In genomic region chr9:27670032-27670740, GRCm38 (mm10) we compare ENCODE assay signal across 21 mouse cellular contexts.
A peak's percentile ranks its signal among the peaks of the same experiment; 100 is the strongest.
DNase-seq lines count a peak whose midpoint lies in the region; ATAC-seq lines count a peak whose summit lies in the region.
"Had no signal": no experiment of that assay in that cellular context is flagged by ENCODE, and none has a peak within 500 bp of the region (broad histone marks: within the 10 kb centered on the region; RNA-seq: fewer than 3 reads in every experiment).

No protein-coding gene starts in this region.

- H3K27ac ChIP-seq in forebrain, embryonic 11.5 days (ENCODE audit: low read depth, low read length): peak overlapping the region; percentile 20; the same call in 1 of the 2 replicates
- H3K27ac ChIP-seq in hindbrain, embryonic 13.5 days: 0 out of 2 replicates have a peak overlapping the region, but pooled peaks have one; percentile 6
- H3K27ac ChIP-seq: embryonic facial prominence, embryonic 13.5 days; heart, embryonic 10.5 days; kidney, postnatal 0 days; limb, embryonic 12.5 days; liver, embryonic 12.5 days had no signal

- no peaks in the 10 kb centered on the region for H3K9me3 ChIP-seq in forebrain, embryonic 11.5 days (ENCODE audit: control insufficient read depth, low read length)
- H3K9me3 ChIP-seq in hindbrain, embryonic 13.5 days: no peaks in the 10 kb centered on the region
- H3K9me3 ChIP-seq: embryonic facial prominence, embryonic 13.5 days; heart, embryonic 10.5 days; limb, embryonic 12.5 days; liver, embryonic 12.5 days had no signal

- peak; percentile 49 for DNase-seq in heart, adult 11 months
- no peak for DNase-seq in heart, postnatal 14 days
- DNase-seq in Muller cell, postnatal 12 days (ENCODE audit: inconsistent ontology term): peak; percentile 26
- DNase-seq in forebrain, embryonic 11.5 days (ENCODE audit: low spot score): no peak
- no peak for DNase-seq in lung, adult 18-20 months
- no peak for DNase-seq in cerebellum, postnatal 25 days
- DNase-seq in gastrocnemius, postnatal 14 days: no peak
- DNase-seq: adrenal gland, postnatal 36 days; cerebellum, adult 2 months; kidney, adult 11 months; lung, embryonic 14.5 days; lung, postnatal 4 days; right cerebral cortex, postnatal 4 days had no signal

- intact Hi-C loops in heart, postnatal 14 days (cut with DNase I): no loop called here
- intact Hi-C loops in gastrocnemius, postnatal 14 days (cut with DNase I; ENCODE audit: low total_unique reads): no loop called here

- H3K4me1 ChIP-seq in forebrain, embryonic 11.5 days (replicated peaks; ENCODE audit: control insufficient read depth, insufficient read depth, low read length): peaks cover 3% of the 10 kb centered on the region; the same call in 1 of the 2 replicates
- peaks cover 9% of the 10 kb centered on the region for H3K4me1 ChIP-seq in hindbrain, embryonic 13.5 days (replicated peaks)
- H3K4me1 ChIP-seq: embryonic facial prominence, embryonic 13.5 days; heart, embryonic 10.5 days; limb, embryonic 12.5 days had no signal

- ATAC-seq in forebrain, embryonic 11.5 days (replicated peaks; ENCODE audit: low FRiP score): peak; percentile 84
- ATAC-seq in hindbrain, embryonic 13.5 days (ENCODE audit: low FRiP score): peak; percentile 32; the same call in 1 of the 2 replicates
- ATAC-seq: CD4-positive, CD25-positive, alpha-beta regulatory T cell, adult 4 months; liver, embryonic 12.5 days had no signal

- WGBS in forebrain, embryonic 11.5 days: 6% methylated on average over 6 of the region's 6 CpGs
- WGBS in hindbrain, embryonic 13.5 days: 18% methylated on average over 6 of the region's 6 CpGs

- H3K9ac ChIP-seq in forebrain, embryonic 11.5 days (ENCODE audit: low read length): no peak overlapping the region
- H3K9ac ChIP-seq in hindbrain, embryonic 13.5 days: no peak overlapping the region
- H3K9ac ChIP-seq: embryonic facial prominence, embryonic 13.5 days; limb, embryonic 12.5 days; liver, embryonic 12.5 days; lung, embryonic 14.5 days had no signal

- H3K4me2 ChIP-seq in forebrain, embryonic 11.5 days (ENCODE audit: low read depth, low read length, severe bottlenecking): no peak overlapping the region
- H3K4me2 ChIP-seq in hindbrain, embryonic 13.5 days: no peak overlapping the region
- H3K4me2 ChIP-seq: embryonic facial prominence, embryonic 13.5 days; limb, embryonic 12.5 days; liver, embryonic 12.5 days; lung, embryonic 14.5 days had no signal

- no peaks in the 10 kb centered on the region for H3K27me3 ChIP-seq in forebrain, embryonic 11.5 days (ENCODE audit: control insufficient read depth, insufficient read depth, low read length)
- no peaks in the 10 kb centered on the region for H3K27me3 ChIP-seq in hindbrain, embryonic 13.5 days
- H3K27me3 ChIP-seq: embryonic facial prominence, embryonic 13.5 days; limb, embryonic 12.5 days; liver, embryonic 12.5 days had no signal

- H3K36me3 ChIP-seq in forebrain, embryonic 11.5 days (ENCODE audit: control insufficient read depth, insufficient read depth, low read length): no peaks in the 10 kb centered on the region
- no peaks in the 10 kb centered on the region for H3K36me3 ChIP-seq in hindbrain, embryonic 13.5 days
- H3K36me3 ChIP-seq: embryonic facial prominence, embryonic 13.5 days; heart, embryonic 10.5 days; limb, embryonic 12.5 days; liver, embryonic 12.5 days had no signal

- no peak overlapping the region for H3K4me3 ChIP-seq in forebrain, embryonic 11.5 days (ENCODE audit: low read depth, low read length)
- H3K4me3 ChIP-seq in hindbrain, embryonic 13.5 days: no peak overlapping the region
- H3K4me3 ChIP-seq: embryonic facial prominence, embryonic 13.5 days; heart, embryonic 10.5 days; limb, embryonic 12.5 days; liver, embryonic 12.5 days; myocyte had no signal

Comparison
In these comparisons a context has a peak if more than half of its experiments do, and no peak if none do; other contexts are left out.
1. DNase-seq: peak in heart, adult 11 months (single experiment) and Muller cell, postnatal 12 days (single experiment); none in heart, postnatal 14 days (0 of 2), forebrain, embryonic 11.5 days (single experiment), lung, adult 18-20 months (0 of 2), cerebellum, postnatal 25 days (0 of 2) and gastrocnemius, postnatal 14 days (single experiment).